Mouse (Mus musculus): ENCODE data around the gene Snrnp35.
A peak's percentile ranks its signal among the peaks of the same experiment; 100 is the strongest.
"Not testable (repeated sequence)": the region's sequence is repeated elsewhere in the genome, so short reads cannot be mapped to it uniquely, and the experiment has no call there.

Gene Snrnp35

DNA sequence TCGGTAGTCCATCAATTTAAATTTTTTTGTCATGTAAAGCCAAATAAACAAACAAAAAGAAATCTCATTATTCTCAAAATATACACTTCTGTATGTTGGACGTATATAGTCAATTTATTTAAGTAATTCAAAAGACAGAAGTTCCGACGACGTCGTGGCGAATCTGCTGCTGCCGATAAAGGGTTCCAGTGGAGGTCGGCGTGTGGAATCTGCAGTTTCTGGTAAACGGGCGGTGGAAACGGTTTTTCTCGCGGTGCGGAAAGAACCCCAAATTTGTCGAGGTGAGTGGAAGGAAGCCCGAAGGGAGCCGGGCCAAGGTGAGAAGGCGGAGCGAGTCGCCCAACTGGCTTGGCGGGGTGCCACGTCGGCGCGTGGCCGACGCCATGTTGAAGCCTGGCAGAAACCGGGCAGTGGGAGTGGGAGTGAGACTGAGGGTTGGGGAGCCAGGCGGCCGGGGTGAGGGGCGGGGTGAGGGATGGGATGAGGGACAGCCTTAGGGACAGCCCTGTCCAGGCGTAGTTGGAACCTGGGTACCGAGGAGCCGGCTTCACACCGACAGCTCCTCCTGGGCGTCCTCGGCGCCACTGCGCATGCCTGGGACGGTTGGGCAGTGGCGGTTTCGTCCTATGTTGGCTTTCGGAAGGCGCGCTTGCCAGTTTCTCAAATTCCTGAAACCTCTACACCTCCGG is at the start of gene Snrnp35:
Snrnp35 (plus strand) TSS at position 169 of the 689 bp plus-strand sequence.
- DNase-seq (ENCODE audit: low spot score in 2 of 2): peak in 1 of 2 experiments; percentile 89

DNA sequence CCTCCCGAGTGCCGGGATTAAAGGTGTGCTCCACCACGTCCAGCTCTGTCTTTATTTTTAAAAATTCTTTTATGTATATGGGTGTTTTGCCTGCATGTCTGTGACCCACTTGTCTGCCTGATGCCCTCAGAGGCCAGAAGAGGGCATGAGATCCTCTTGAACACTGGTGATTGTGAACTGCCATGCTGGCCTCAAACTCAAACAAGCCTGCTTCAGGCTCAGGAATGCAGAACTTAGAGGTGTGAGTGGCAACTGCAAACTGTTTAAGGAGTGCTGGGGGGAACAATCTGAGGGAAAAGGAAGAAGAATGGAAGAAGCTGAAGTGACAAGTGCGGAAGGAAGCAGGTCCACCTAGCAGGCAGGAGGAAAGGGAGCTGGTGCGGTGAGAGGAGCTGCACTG is 44.7 kb upstream of the Snrnp35 start:
- no peak for DNase-seq (ENCODE audit: low spot score in 2 of 2)

DNA sequence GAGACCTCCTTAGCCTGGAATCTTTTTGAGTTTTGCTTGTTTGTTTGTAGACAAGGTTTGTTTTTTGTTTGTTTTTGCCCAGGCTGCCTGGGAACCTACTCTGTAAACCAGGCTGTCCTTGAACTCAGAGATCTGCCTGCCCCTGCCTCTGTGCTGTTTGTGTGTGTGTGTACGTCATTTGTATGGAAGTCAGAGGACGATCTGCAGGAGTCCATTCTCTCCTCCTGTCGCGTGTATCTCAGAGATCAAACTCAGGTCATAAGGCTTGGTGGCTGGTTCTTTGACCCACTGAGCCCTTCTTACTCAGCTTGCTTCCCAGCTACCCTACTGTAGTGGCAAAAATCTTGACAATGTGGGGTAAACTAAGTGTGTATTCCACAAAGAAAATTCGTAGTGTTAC is 44.2 kb upstream of the Snrnp35 start:
- no peak for DNase-seq (ENCODE audit: low spot score in 2 of 2)

DNA sequence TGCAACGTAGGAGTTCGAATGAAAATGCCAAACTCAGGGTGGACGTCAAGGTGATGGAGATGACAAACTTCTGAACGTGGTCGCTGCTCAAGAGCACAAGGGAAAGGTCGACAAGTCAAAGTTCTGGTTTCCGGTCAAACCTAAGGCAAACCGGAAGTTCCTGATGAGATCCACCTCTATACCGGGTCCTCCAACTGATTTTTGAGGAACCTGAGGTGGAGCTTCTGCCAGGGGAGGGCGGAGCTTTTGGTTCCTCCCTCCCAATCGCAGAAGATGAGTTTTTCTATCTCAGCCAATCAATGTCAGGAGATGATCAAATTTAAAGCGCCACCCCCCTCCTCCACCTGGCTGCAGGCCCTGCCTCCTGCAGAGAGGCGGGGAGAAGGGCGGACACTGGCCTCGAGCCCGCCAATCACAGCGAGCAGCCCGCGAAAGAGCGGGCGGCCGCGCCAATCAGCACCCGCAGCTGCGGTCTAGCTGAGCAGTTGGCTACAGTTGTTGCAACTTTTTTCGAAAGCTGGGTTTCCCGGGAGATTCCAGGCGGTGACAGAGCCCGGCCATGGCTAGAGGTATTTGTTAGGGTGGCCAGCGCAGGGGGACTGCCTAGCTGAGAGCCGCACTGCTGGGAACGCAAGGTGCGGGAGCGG is 43.4 kb upstream of the Snrnp35 start, which contains the start of gene Kmt5a:
Kmt5a (plus strand) TSS at position 484 of the 647 bp plus-strand sequence.
- DNase-seq (ENCODE audit: low spot score in 2 of 2): peak; percentile 90 to 96

DNA sequence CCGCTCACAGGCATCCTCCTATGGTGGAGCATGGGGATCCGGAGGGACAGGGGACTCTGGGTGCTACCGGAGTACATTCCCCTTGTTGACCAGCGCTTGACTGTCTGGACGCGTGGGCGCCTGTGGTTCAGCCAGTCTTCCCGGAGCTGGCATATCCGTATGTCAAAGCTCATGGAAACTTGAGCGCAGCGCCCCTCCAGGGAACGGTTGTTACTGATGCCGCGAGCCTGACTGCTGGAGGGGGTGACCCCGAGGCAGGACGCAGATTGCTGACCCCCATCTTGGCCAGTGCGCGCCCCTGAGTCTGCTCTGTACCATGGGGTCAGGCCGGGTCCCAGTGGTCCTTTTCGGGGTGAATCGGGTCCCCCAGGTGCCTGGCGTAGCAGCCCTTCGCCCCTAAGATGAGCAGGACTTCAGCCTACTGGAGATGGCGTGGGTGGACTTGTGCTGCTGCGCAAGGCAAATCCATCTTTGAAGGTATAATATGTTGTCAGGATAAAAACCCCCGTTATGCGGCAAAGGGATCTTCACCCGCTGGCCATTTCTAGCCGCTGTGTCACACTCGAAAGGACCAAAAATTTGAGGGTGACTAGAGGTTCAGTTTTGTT is 42.7 kb upstream of the Snrnp35 start:
- no peak for DNase-seq (ENCODE audit: low spot score in 2 of 2)

DNA sequence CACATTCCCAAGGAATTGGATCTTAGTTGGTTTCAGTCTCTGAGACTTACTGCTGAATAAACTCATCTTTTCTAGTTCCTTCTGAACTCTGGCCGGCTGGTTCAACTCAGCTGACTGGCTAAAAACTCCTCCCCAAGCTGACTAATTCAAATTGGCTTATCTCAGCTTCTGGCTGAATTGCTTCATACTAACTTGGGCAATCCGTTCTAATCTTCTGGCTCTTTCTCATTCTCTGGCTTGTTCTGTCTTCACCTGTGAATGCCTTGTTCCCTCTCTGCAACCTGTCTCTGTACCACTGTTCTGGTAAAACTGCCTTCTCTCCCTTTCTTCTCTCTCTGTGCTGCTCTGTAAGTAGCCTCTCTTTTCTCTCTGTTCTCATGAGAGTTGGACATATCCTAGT is 40.3 kb upstream of the Snrnp35 start:
- no peak for DNase-seq (ENCODE audit: low spot score in 2 of 2)

DNA sequence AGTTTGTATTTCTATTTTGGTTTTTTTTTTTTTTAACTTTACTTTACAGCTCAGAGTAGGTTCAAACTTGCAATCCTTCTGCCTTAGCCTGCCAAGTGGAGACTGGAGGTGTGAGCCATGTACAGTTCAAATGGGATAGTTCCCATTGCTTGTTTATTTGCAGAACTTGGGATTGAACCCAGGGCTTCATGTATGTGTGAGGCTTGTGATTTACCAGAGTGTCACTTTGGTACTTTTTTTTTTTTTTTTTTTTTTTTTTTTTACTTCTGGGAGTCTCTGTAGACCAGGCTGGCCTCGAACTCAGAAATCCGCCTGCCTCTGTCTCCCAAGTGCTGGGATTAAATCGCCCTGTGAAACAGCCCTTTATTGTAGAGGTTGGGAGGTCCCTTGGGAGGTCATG is 38.7 kb upstream of the Snrnp35 start:
- no peak for DNase-seq (ENCODE audit: low spot score in 2 of 2)

DNA sequence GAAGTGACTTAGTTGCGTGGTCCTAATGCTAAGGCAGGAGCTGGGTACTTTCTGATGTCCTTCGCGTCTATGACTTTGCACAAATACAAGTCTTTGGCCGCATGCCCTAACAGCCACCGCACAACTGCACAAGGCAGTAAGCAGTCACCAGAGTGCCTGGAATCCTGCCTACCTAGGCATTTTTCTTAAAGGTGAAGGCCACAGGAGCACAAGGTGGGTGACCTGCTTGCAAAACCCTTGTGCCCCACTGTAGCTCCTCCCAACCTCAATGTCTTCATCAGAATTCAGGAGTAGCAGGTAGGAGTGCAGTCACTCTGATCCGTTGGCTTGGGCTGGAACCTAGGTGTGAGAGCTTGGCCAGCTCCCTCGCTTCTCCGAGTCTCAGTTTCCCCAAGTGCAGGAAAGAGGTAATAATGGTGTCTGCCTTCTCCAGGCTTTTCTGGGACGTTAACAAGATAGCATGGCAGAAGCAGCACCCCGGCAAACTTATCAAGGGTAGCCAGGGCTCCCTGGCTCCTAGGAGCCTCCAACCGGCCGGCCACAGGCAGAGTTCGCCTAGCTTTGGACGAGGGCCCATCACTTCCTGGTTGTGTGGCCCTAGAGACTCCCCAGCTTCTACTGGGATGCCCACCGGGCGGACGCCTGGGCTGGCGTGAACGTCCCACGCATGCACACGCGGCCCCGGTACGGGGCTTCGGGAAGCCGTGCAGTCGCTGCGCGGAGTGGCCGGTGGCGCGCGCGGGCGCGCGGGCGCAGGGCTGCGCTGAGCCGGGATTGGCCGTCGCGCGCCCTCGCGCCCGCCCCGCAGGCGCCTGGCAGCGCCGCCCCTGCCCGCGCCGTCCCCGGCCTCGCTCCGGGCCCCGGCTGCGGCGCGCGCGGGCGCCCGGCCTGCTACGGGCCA is 38.0 kb upstream of the Snrnp35 start:
- DNase-seq (ENCODE audit: low spot score in 2 of 2): no peak

DNA sequence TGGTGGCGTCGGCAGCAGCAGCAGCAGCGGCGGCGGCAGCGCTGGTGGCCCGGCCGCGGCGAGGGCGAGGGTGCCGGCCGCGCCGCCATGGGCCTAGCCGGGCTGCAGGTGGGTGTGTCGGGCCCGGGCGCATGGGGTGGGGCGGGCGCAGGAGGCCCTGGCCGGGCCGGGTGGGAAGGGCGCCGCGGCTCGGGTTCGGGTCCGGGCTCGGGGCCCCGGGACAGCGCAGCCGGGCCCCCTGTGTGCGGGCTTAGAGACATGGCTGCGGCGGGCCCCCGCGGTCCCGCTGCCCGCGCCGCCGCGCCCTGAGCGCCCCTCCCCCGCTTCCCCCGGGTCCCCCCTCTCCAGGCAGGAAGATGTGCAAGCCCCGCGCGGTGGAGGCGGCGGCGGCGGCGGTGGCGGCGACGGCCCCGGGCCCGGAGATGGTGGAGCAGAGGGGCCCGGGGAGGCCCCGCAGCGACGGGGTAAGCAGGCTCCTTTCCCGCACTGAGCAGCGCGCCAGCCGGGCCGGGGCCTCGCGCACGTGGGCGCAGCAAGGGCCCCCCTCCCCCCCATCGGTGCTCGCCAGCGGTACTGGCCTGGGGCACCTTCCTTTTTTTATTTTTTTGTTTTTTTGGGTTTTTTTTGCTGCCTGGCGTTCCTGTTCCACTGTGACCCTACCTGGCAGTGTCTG is 37.2 kb upstream of the Snrnp35 start:
- DNase-seq (ENCODE audit: low spot score in 2 of 2): no peak

DNA sequence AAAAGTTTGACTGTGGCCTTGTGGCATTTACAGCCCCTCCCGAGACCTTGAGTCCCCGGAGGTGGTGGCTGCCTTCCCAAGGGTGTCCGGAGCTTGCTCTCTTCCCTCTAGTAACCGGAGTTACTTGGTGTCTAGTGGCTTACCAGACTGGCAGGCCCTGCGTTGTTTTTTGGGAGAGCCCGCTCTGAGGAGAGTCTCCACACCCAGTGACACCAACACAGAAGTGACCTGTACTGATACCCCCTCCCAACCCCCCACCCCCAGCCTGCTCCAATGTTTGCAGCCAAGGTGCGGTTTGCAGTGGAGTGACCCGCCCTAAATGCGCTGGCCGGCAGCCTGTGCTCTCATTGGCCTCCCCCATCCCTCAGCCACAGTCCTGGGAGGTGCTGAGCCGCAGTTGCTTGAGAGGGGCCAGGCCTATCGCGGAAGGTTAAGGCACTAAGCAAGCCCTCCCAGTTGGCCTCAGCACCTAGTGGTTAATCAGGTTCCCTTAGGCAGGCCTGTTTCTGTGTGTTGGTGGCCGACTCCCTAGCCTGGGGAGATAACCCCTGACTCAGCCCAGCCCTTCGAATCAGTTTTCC is 36.5 kb upstream of the Snrnp35 start:
- no peak for DNase-seq (ENCODE audit: low spot score in 2 of 2)

DNA sequence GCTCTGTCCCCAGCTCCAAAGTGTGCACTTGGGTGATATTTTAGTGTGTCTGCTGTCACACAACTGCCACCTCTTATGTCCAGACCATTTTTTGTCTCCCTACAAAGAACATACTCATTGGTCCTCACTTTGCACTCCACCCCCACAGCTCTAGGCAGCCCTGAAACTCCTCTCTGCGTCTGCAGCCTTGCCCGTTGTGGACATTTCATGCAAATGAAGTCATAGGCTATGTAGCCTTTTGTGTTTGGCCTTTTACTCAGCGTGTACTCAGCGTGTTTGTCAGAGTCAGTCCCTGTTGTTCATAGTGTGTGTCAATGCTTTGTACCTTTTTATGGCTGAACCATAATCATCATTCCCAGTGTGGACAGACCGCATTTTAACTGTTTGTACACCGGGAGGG is 33.4 kb upstream of the Snrnp35 start:
- DNase-seq (ENCODE audit: low spot score in 2 of 2): no peak

DNA sequence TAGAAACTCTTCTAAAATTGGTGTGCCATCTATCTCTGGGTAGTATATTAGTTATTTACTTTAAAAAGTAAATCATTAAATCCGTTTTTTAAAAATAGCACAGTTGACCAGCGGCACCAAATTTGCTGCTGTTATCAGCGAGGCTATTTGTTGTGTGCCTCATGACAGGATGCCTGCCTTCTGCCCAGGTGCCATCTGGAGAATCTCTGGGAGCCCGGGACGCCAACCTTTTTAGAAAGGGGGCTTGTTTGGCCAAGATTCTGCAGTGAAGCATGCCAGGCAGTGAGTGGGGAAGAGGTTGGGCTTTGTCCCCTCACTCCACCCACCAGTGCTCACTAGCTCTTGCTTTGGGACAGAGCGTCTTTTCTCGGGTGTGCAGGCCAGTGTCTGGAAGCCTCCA is 32.9 kb upstream of the Snrnp35 start:
- no peak for DNase-seq (ENCODE audit: low spot score in 2 of 2)

DNA sequence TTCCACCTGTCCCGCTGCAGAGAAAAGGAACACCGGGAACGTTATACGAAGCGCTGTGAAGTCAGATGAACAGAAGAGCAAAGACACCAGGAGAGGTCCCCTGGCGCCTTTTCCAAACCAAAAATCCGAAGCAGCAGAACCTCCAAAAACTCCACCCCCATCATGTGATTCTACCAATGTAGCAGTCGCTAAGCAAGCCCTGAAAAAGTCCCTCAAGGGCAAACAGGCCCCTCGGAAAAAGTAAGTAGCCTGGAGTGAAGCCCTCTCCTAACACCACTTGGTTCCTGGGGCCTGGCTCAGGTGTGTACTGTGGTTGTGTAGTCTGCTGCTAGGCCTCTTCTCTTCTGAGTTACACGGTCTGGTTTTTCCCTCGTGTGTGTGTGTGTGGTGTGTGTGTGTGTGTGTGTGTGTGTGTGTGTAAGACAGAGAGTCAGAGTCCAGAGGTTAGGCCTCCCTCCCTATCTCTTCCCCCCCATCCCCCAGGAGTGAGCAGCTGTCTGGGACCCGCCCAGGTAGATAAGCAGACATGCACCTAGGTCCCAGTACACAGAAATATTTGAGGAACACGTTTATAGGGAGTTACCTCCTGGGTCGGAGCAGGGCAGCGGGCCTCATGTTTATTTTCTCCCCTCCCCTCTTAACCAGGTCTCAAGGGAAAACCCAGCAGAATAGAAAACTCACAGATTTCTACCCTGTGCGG is 32.1 kb upstream of the Snrnp35 start:
- no peak for DNase-seq (ENCODE audit: low spot score in 2 of 2)

DNA sequence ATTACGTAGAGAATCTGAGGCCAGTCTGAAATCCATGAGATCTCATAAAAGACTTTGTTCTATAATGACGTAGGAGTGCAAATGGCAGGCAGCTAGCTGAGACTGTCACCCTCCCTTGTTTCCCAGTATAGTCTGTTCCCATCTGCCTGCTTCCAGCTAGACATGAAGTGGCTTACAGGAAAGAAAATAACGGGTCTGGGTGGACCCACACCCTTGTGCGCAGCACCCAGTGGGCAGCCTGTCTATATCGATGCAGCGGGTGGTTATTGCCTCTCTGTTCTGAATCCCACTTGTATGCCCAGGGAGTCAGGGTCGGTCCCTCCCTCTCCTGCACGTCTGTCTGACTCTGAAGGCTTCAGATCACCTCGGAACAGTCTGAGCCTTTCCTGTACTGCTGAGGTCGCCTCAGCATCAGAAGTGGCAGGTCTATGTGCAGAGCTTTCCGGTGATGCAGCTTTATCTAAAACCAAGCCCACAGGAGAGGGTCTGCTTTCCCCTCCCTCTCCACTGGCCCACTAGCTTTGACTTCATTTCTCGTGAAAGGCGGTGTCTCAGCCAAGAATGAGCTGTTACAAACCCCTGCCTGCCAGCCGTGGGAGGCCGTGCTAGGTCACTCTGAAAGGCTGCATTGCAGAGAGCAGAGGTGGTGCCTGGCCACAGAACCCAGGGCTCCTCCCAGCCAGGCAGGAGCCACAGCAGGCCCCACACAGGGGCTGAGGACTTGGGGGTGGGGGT is 30.3 kb upstream of the Snrnp35 start:
- peak in 1 of 2 experiments; percentile 66 for DNase-seq (ENCODE audit: low spot score in 2 of 2)

DNA sequence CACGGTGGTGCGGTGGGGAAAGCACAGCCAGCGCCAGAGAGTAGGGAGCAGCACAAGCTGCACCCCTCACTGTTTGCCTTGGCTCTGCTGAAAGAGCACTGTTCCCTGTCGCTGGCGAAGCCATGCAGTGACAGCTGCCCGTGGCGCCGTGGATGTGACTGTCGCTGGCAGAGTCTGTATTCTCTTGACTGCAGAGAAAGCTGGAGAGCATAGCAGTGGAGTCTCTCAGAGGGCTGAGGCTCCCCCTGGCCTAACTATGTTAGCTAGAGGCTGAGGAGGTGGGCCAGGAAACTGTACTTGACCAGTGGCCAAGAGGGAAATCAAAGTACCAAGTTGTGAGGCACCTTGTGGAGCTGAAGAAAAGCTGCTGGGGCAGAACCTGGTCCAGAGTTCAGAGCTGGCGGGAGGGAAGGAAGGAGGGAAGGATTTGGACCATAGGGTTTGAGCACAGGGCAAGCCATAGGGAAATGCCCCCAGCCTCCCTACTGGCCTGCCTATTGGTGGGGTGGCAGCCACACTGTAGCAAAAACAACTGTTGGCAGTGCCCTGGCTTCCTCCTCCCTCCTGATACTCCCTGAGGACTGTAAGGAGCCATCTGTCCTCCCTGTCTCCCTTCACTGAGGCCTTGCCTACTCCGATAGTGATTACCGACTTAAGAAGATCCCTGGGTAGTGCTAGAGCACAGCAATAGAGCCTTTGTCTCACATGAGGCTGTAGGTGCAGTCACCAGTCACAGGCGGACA is 29.4 kb upstream of the Snrnp35 start:
- DNase-seq (ENCODE audit: low spot score in 2 of 2): peak in 1 of 2 experiments; percentile 68

DNA sequence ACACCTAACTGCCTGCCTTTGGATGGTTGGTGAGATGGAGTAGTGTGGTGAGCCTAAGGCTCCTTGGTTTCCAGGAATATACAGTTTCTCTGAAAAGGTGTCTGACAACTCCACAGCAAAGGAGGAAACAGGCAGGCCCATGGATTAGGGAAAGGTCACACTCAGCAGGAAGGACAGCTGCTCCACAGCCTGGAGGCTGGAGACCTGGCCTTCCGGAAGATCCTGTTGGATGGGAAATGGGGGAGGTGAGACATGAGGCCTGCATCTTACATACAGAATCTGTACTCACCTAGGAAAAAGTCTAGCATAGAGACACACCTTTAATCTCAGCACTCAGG is 28.9 kb upstream of the Snrnp35 start:
- no peak for DNase-seq (ENCODE audit: low spot score in 2 of 2)

DNA sequence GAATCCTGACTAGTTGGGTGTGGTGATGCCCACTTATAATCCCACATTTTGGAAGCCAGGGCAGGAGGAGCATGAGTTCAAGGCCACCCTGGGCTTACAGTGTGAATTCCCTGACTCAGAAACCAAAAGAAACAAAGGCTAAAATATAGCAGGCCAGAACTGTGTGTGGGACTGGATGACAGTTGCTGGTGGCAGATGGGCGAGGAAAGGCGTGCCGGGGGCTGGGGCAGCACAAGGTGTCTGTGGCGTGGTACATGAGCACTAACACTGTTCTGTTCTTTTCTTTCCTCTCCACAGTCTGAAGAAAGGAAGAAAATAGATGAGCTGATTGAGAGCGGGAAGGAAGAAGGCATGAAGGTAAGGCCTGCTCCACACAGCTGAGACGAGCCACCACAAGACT is 26.2 kb upstream of the Snrnp35 start:
- no peak for DNase-seq (ENCODE audit: low spot score in 2 of 2)

DNA sequence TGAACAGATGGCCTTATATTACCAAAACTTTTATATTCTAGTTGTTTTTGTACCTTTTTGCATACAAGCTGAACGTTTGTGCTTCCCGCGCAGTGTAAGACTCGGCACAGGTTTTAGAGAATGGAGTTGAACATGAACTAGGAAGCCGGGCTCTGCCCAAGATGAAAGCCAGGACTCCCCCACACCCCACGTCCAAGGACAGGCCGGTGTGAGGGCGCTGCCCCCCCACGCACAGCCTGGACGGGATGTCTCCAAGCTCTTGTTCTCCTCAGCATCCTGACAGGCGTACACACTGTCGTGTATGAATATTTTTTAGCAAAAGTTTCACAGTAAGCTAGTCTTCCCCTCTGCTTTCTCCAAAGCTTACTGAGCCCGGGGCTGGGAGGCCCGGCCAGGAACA is 22.0 kb upstream of the Snrnp35 start:
- DNase-seq (ENCODE audit: low spot score in 2 of 2): not testable (repeated sequence)
